Mouse (Mus musculus) heart, embryonic 12.5 days (tissue): ENCODE measurements at regions not wholly inside any gene's neighbourhood (a gene's known extent, or its start where the extent isn't known, plus 50 kb on each side); places are given as distances from the start of the nearest gene placed in this dataset.
"Not testable (repeated sequence)": the region's sequence is repeated elsewhere in the genome, so short reads cannot be mapped to it uniquely, and the experiment has no call there.

Experiments used
- ATAC-seq: fragments of 200-750 bp; cut with Nextera tagmentation; 2 replicates; pipeline ENCODE4 v1.8.0; 2017; ENCODE audit warnings: moderate TSS enrichment, moderate library complexity; ENCODE audit not compliant: insufficient number of reproducible peaks, low FRiP score
- H3K27ac ChIP-seq: fragments of 300-500 bp; sonication (generic); 2 replicates; pipeline ENCODE4 v1.5.1; 2016; ENCODE audit warnings: mild to moderate bottlenecking, moderate library complexity; ENCODE audit not compliant: poor library complexity, severe bottlenecking
- H3K27me3 ChIP-seq: fragments of 300-500 bp; sonication (generic); replicated peaks from 2 replicates; pipeline ENCODE4 v1.6.1; 2016; ENCODE audit warnings: mild to moderate bottlenecking, moderate library complexity
- H3K36me3 ChIP-seq: fragments of 300-500 bp; sonication (generic); 2 replicates; pipeline ENCODE4 v1.6.1; 2016; ENCODE audit warnings: mild to moderate bottlenecking, moderate library complexity
- H3K4me1 ChIP-seq: fragments of 300-500 bp; sonication (generic); replicated peaks from 2 replicates; pipeline ENCODE4 v1.6.1; 2016; ENCODE audit warnings: mild to moderate bottlenecking
- H3K4me2 ChIP-seq: fragments of 300-500 bp; sonication (generic); 2 replicates; pipeline ENCODE4 v1.6.1; 2016; ENCODE audit warnings: mild to moderate bottlenecking, moderate library complexity
- H3K4me3 ChIP-seq: fragments of 300-500 bp; sonication (generic); 2 replicates; pipeline ENCODE4 v1.5.1; 2016; ENCODE audit warnings: mild to moderate bottlenecking
- H3K9ac ChIP-seq: fragments of 300-500 bp; sonication (generic); 2 replicates; pipeline ENCODE4 v1.6.1; 2016; ENCODE audit warnings: mild to moderate bottlenecking, moderate library complexity
- H3K9me3 ChIP-seq: fragments of 300-500 bp; sonication (generic); replicated peaks from 2 replicates; pipeline ENCODE4 v1.6.1; 2016; ENCODE audit warnings: mild to moderate bottlenecking, moderate library complexity
- WGBS: fragments of 180-500 bp; shearing (Covaris S2); methylation state at CpG from one replicate; pipeline ENCODE4 v1.1.7; 2016; 5-methylcytosine and 5-hydroxymethylcytosine counted together

DNA sequence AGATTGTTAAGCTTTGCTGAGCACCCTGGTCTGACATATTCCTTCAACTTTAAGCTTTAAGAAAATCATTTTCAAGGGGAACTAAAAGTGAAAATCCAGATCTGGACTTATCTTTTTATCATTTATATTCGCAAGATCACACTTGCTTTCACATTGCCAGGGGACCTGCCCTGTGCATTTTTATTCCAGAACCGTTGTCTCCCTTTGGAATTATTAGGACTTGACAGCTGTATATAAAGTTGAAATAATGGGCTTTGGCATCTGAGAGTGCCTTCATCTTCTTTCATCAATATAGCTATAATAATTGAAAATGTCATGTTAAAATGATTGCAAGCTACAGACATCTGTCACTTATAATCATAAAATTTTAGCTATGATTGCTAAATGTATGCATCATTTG, 276.8 kb upstream of the Olfm3 start:
- Histone ChIP-seq H3K4me1 (no peaks in the 10 kb centered on the region), H3K4me2 (no peak overlapping the region), H3K36me3 (no peaks in the 10 kb centered on the region), H3K4me3 (no peak overlapping the region), H3K27ac (no peak overlapping the region), H3K9me3 (no peaks in the 10 kb centered on the region), H3K9ac (no peak overlapping the region), H3K27me3 (no peaks in the 10 kb centered on the region)
- ATAC-seq, result no peak
- WGBS, result 78% methylated on average over 2 of the region's 2 CpGs

DNA sequence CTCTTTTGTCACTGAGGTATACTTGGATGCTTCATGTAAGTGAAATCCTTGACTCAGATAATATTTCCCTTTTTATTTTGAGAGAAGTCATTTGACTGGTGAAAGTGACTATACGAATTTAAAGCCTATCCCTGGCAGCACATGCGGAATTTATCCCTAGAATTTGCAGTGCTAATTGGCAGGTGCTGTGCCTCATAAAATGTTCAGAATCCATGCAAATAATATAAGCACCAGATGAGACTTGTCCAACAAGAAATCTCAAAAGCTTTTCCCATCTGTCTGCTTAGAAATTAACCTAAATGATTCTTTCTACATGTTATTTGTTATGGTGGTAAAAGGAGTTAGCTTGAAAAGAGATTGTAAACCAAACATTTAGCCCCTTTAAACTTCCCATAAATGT, 268.5 kb upstream of the Olfm3 start:
- no peaks in the 10 kb centered on the region for H3K36me3 ChIP-seq
- no peaks in the 10 kb centered on the region for H3K9me3 ChIP-seq
- no peak overlapping the region for H3K4me2 ChIP-seq
- no peak overlapping the region for H3K9ac ChIP-seq
- H3K4me3 ChIP-seq, result no peak overlapping the region
- WGBS, result 78% methylated on average over 2 of the region's 2 CpGs
- no peak for ATAC-seq
- no peaks in the 10 kb centered on the region for H3K4me1 ChIP-seq
- H3K27ac ChIP-seq, result no peak overlapping the region
- H3K27me3 ChIP-seq, result no peaks in the 10 kb centered on the region

DNA sequence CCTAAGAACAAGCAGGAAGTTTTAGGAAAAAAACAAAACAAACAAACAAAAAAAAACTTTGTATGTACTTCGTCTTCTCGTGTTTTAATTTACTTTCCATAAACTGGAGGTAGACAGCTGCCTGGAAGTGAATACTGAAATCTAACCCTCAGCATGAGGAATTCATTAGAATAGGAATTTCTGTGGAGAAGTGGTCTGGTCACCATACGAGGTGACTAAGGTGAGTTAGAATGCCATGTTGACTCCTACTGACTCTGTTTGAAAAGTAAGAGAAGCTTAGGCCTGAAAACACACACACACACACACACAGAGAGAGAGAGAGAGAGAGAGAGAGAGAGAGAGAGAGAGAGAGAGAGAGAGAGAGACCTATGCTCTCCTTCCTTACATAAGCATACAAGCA, 255.9 kb upstream of the Olfm3 start:
- Histone ChIP-seq H3K9ac (no peak overlapping the region), H3K4me2 (no peak overlapping the region), H3K9me3 (no peaks in the 10 kb centered on the region), H3K27ac (no peak overlapping the region), H3K4me3 (no peak overlapping the region), H3K4me1 (no peaks in the 10 kb centered on the region), H3K27me3 (no peaks in the 10 kb centered on the region), H3K36me3 (no peaks in the 10 kb centered on the region)
- no peak for ATAC-seq
- WGBS, result 60% methylated on average over 3 of the region's 3 CpGs

DNA sequence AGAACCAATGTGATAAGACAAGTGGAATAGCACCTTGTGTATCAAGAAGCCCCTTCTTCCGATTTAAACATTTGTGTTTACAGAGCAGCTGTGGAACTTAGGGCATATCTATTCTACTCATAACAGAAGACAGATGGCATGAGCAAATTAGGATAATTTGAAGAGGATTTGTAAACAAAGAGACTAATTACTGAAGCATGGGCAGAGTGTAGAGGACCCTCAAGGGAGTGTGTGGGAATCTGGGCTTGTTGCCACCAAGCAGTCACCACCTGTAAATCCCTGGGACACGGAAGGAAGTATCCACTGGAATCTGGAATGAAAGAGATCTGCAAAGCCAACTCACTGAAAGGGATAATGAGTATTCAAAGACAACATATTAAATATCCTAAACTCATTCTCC, 205.9 kb upstream of the Olfm3 start:
- ATAC-seq, result no peak

DNA sequence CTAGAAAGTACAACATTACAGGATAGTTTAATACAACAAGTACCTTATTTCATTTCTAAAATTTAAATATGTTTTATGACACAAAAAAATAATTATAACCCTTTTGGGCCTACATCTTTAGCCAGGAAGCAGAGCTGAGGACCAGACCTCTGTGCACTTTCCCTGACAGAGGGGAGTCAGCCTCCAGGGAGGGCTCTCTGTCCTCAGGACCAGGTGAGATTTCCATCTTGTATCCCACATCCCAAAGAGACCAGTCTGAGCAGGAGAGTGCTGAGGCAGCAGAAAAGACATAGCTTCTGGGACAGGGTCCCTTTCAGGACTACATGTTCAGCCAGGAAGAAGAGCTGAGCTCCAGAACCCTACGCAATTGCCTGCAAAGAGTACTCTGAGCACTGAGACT, 178.7 kb upstream of the Olfm3 start:
- 84% methylated on average over 1 of the region's 1 CpGs for WGBS
- Histone ChIP-seq H3K27ac (no peak overlapping the region), H3K4me2 (no peak overlapping the region), H3K4me3 (no peak overlapping the region), H3K27me3 (no peaks in the 10 kb centered on the region), H3K9ac (no peak overlapping the region), H3K9me3 (no peaks in the 10 kb centered on the region), H3K4me1 (no peaks in the 10 kb centered on the region), H3K36me3 (no peaks in the 10 kb centered on the region)
- no peak for ATAC-seq

More for the DNA sequence above, 205.9 kb upstream of the Olfm3 start:
- Histone ChIP-seq H3K9me3 (no peaks in the 10 kb centered on the region), H3K9ac (no peak overlapping the region), H3K36me3 (no peaks in the 10 kb centered on the region), H3K27me3 (no peaks in the 10 kb centered on the region), H3K27ac (no peak overlapping the region), H3K4me2 (no peak overlapping the region), H3K4me3 (no peak overlapping the region), H3K4me1 (no peaks in the 10 kb centered on the region)
- 48% methylated on average over 2 of the region's 2 CpGs for WGBS

DNA sequence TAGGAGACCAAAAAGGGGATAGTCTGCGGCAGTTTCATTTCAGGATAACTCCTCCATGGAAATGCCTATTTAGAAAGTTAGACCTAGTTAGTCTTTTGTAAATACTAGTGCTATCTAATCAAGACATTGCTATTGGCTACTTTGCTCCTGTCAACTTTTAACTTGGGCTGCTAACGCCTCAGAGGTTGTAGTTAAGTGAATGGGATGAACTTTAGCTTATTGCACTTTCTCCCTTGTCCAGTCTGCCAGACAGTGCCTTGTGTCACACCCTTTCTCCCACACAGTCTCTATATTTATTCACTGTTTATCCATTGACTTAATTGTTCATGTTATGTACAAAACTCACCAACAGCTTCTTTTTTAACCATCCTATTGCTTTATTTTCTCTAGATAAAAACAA, 167.5 kb upstream of the Olfm3 start:
- 63% methylated on average over 2 of the region's 2 CpGs for WGBS
- H3K27ac ChIP-seq, result no peak overlapping the region
- ATAC-seq, result no peak

DNA sequence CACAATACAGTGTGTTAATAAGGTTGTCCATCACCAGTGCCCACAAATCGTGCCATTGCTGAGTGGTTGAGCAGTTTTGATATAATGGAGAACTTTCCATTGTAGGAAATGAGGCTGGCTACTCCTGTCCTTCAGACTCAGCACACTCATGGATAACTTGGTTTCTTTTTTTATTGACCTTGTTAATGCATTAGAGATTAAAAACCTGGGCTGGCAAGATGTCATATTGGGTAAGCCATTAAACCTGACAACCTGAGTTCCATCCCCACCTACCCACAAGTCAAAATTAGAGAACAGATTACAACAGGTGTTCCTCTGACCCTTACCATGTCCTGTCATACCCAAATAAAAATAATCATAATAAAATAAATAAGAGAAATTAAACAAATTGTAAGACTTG, 159.7 kb upstream of the Olfm3 start:
- Histone ChIP-seq H3K4me1 (no peaks in the 10 kb centered on the region), H3K27ac (no peak overlapping the region), H3K9ac (no peak overlapping the region), H3K4me3 (no peak overlapping the region), H3K4me2 (no peak overlapping the region), H3K27me3 (no peaks in the 10 kb centered on the region), H3K36me3 (no peaks in the 10 kb centered on the region), H3K9me3 (no peaks in the 10 kb centered on the region)
- 86% methylated on average over 1 of the region's 1 CpGs for WGBS
- no peak for ATAC-seq

More for the DNA sequence above, 167.5 kb upstream of the Olfm3 start:
- H3K9ac ChIP-seq, result no peak overlapping the region
- no peak overlapping the region for H3K4me3 ChIP-seq
- H3K9me3 ChIP-seq, result no peaks in the 10 kb centered on the region
- no peaks in the 10 kb centered on the region for H3K4me1 ChIP-seq
- H3K36me3 ChIP-seq, result no peaks in the 10 kb centered on the region
- H3K27me3 ChIP-seq, result no peaks in the 10 kb centered on the region
- H3K4me2 ChIP-seq, result no peak overlapping the region

DNA sequence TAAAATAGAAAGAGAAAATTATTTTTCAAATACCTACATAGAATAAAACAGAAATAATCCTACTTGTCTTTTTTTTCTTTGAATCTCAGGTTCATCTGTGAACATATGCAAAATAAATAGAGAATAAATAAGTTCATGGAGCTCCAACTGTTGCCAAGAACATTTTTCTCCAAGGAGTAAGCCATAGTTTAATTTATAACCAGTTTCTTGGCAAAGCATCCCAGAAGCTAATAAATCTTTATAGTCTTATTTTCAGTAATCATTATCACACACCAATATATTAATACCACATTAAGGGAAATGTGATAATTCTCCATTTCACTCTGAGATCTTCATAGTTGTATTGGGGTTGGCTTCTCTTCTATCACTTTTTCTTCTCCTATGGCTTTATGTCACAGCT, 158.7 kb upstream of the Olfm3 start:
- ATAC-seq, result no peak
- no peaks in the 10 kb centered on the region for H3K9me3 ChIP-seq

DNA sequence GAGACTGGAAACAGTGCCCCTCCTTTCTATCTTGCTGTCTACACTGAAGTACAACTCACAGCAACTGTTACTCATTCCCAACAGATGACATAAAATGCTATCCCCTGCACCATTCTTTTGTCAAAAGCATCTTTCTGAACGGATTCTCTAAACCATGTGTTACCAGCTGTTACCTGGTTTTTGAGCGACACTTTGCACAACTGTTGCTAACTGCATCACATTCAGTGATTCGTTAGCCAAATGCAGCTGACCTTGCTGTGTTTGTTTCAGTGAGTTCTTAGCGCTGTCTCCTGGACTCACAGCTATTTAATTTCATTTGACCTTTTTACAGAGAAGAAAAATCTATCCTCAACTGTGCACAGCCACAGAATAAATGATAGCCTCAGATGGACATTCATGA, 146.6 kb upstream of the Olfm3 start:
- no peak for ATAC-seq
- H3K4me3 ChIP-seq, result no peak overlapping the region
- no peaks in the 10 kb centered on the region for H3K27me3 ChIP-seq
- H3K4me2 ChIP-seq, result no peak overlapping the region
- WGBS, result 75% methylated on average over 4 of the region's 4 CpGs
- H3K9me3 ChIP-seq, result no peaks in the 10 kb centered on the region
- H3K4me1 ChIP-seq, result no peaks in the 10 kb centered on the region
- no peak overlapping the region for H3K9ac ChIP-seq
- H3K36me3 ChIP-seq, result no peaks in the 10 kb centered on the region
- H3K27ac ChIP-seq, result no peak overlapping the region

More for the DNA sequence above, 158.7 kb upstream of the Olfm3 start:
- Histone ChIP-seq H3K4me1 (no peaks in the 10 kb centered on the region), H3K27me3 (no peaks in the 10 kb centered on the region), H3K9ac (no peak overlapping the region), H3K4me2 (no peak overlapping the region), H3K36me3 (no peaks in the 10 kb centered on the region), H3K4me3 (no peak overlapping the region), H3K27ac (no peak overlapping the region)

DNA sequence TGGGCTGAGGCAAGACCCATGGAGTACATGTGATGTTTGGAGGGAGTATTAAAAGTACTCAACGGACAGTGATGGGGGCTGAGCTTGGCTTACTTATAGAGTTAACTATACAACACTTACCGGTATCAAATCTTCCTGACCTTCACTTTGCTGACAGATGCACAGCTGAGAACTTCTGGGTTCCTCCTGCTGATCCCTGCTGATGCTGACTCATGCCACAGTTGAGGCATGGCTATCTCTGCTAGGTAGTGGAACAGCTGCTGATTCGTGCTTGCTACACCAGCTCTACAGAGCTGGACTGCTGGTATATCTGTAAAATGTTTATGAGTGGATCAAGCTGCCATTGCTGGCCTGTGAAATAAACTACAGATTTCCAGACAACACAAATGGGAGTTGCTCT, 145.3 kb upstream of the Olfm3 start:
- no peak for ATAC-seq
- no peak overlapping the region for H3K4me2 ChIP-seq
- 83% methylated on average over 3 of the region's 3 CpGs for WGBS
- no peak overlapping the region for H3K9ac ChIP-seq
- no peaks in the 10 kb centered on the region for H3K27me3 ChIP-seq
- no peak overlapping the region for H3K4me3 ChIP-seq
- no peaks in the 10 kb centered on the region for H3K36me3 ChIP-seq
- H3K4me1 ChIP-seq, result no peaks in the 10 kb centered on the region
- H3K9me3 ChIP-seq, result no peaks in the 10 kb centered on the region
- H3K27ac ChIP-seq, result no peak overlapping the region

DNA sequence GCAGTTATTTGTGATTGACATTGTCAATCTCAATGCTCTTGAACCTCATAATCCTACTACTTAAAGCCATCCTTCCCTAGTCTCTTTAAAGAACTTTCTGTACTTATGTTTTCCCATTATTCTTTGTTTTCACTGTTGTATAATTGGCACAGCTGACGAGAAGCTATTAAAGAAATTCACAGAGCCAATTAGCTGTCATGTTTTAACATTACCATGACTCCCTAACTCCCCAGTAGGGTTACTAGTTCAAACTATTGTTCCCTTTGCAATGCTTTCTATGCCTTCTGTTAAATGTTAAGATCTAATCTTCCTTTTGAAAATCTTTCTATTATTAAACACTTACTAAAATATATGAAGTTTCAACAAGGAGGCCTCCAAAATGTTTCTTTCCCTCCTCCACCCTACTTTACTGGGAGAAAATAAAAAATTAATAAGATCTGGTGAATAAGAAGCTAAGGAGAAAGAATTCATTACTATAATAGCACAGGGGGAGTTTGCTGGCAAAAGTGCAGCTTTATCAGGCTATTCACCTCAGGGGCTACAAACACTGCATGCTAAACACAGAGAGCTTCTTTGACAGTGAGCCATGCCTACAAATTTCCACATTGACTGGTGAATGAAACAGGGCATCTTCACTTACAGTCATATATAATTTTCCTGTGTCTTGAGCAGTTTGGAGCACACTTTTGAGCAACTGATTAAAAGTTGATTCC, 144.4 kb upstream of the Olfm3 start:
- no peaks in the 10 kb centered on the region for H3K9me3 ChIP-seq
- H3K36me3 ChIP-seq, result no peaks in the 10 kb centered on the region
- ATAC-seq, result no peak
- H3K4me1 ChIP-seq, result no peaks in the 10 kb centered on the region
- H3K4me3 ChIP-seq, result no peak overlapping the region
- no peak overlapping the region for H3K9ac ChIP-seq
- no peaks in the 10 kb centered on the region for H3K27me3 ChIP-seq
- 50% methylated on average over 1 of the region's 1 CpGs for WGBS
- no peak overlapping the region for H3K27ac ChIP-seq
- no peak overlapping the region for H3K4me2 ChIP-seq

DNA sequence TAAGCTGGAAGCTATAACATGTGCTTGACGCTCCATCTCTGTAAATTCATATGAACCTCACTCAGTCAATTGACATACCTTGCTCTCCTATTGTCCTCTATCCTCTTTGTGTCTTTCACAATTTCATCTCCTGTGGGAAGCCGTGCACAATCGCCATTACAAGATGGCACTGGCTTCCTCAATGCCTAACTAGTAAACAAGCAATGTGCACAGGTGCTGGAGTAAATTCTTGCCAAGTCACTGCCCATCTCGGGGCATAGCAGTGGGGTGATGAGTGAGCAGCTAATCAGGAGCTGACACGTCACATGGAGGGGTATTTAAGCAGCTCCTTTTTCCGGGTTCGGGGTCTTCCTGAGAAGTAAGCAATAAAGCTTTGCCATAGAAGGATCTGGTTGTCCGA, 141.5 kb upstream of the Olfm3 start:
- H3K27ac ChIP-seq, H3K36me3 ChIP-seq, ATAC-seq, H3K9me3 ChIP-seq, H3K27me3 ChIP-seq, H3K4me1 ChIP-seq, H3K4me2 ChIP-seq, H3K4me3 ChIP-seq, H3K9ac ChIP-seq: not testable (repeated sequence)
- 71% methylated on average over 8 of the region's 8 CpGs for WGBS
